Mouse (Mus musculus): ENCODE measurements at regions not wholly inside any gene's neighbourhood (a gene's known extent, or its start where the extent isn't known, plus 50 kb on each side); places are given as distances from the start of the nearest gene placed in this dataset.

GRCm38 (mm10) chr9:23119811-23120210 is 103.1 kb upstream of the Bmper start:
- TF ChIP-seq CTCF (IDR thresholded peaks at IDR 0.05; ENCODE audit: insufficient read depth, low read length) (no peak), POLR2A (IDR thresholded peaks at IDR 0.05; ENCODE audit: borderline replicate concordance, extremely low read depth, low read depth, low read length) (no peak)
